Mouse (Mus musculus) T-cell, adult 2 months (primary cell): ENCODE results near the gene B130006D01Rik.

Source experiments
- DNase-seq: peaks from one replicate; pipeline ENCODE4 v3.0.0; 2022; ENCODE audit warnings: low spot score

Gene B130006D01Rik

GRCm38 (mm10) chr11:95771665-95772064, 48.3 kb downstream of the B130006D01Rik start:
- DNase-seq = no peak

- DNase-seq = no peak
Observed at GRCm38 (mm10) chr11:95773264-95773663, 49.9 kb downstream of the B130006D01Rik start.
